23 mouse cellular contexts compared by ENCODE assay signal in genomic region chr14:87217042-87217441, GRCm38 (mm10).
"Had no signal": no experiment of that assay in that cellular context is flagged by ENCODE, and none has a peak within 500 bp of the region (broad histone marks: within the 10 kb centered on the region; RNA-seq: fewer than 3 reads in every experiment).

No protein-coding gene starts in this region.

- H3K9me3 ChIP-seq: heart, embryonic 12.5 days; hindbrain, embryonic 10.5 days; hindbrain, embryonic 12.5 days; intestine, embryonic 15.5 days; limb, embryonic 10.5 days; limb, embryonic 12.5 days had no signal

- ATAC-seq: hindbrain, embryonic 16.5 days; inflammation-experienced regulatory T-cells, adult 6 months; intestine, embryonic 15.5 days; intestine, postnatal 0 days had no signal

- H3K27me3 ChIP-seq: heart, embryonic 12.5 days; hindbrain, embryonic 12.5 days; intestine, embryonic 15.5 days; limb, embryonic 12.5 days had no signal

- DNase-seq: gastrocnemius, adult 2 months; gastrocnemius, postnatal 10 days; gastrocnemius, postnatal 25 days; heart, adult 2 months; heart, postnatal 10 days; heart, postnatal 4 days; kidney, adult 18-20 months; kidney, adult 8-10 months; kidney, postnatal 10 days; kidney, postnatal 25 days; kidney, postnatal 4 days; liver had no signal

- H3K4me1 ChIP-seq: heart, embryonic 12.5 days; hindbrain, embryonic 10.5 days; hindbrain, embryonic 12.5 days; intestine, embryonic 15.5 days; limb, embryonic 10.5 days; limb, embryonic 12.5 days had no signal

- H3K4me3 ChIP-seq: gastrocnemius, adult 2 months; heart, adult 2 months; heart, embryonic 12.5 days; hindbrain, embryonic 10.5 days; hindbrain, embryonic 12.5 days; intestine, embryonic 15.5 days; layer of hippocampus, adult 2 months; left cerebral cortex, adult 2 months; limb, embryonic 10.5 days; limb, embryonic 12.5 days had no signal

- H3K36me3 ChIP-seq: heart, embryonic 12.5 days; hindbrain, embryonic 10.5 days; hindbrain, embryonic 12.5 days; intestine, embryonic 15.5 days; limb, embryonic 10.5 days; limb, embryonic 12.5 days had no signal
